Mouse (Mus musculus): ENCODE measurements at regions not wholly inside any gene's neighbourhood (a gene's known extent, or its start where the extent isn't known, plus 50 kb on each side); places are given as distances from the start of the nearest gene placed in this dataset.

DNA sequence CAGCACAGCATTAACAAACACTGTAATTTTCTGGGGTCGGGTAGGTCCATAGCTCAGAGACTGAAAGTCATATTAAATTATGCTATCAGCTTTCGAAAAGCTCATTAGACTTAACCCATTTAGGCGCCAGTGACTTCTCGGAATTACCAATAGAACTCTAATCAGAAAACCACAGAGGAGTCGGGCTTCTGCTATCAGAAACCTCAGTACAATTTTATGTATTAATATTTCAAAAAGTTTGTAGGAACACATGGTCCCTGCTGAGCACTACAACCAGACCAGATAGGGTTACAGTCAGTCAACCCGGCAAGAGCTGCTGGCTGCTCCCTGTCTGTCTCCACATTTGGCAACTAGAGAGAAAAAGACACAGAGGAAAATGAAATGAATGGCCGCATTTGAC lies 647.3 kb upstream of the Pabpc4l start:
- no peak for DNase-seq (ENCODE audit: low spot score in 2 of 2)

DNA sequence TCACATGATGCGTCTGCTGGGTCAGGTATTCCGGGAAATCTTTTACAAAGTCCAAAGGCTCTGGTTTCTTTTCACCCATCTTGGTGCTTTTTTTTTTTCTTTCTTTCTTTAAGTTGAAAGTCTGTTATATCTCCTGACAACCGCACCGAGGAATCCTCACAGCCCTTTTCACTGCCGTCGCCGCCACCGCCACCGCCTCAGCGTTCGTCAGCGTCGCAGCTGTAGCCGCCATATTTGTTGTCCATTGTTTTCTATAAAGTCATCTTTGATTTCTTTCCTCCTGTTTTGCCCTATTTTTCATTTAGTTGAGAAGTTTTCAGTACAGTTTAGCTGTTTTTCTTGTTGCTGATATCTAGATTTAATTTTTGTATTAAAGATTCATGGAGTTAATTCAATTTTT lies 603.5 kb upstream of the Pabpc4l start:
- DNase-seq (ENCODE audit: low spot score in 2 of 2) = no peak

DNA sequence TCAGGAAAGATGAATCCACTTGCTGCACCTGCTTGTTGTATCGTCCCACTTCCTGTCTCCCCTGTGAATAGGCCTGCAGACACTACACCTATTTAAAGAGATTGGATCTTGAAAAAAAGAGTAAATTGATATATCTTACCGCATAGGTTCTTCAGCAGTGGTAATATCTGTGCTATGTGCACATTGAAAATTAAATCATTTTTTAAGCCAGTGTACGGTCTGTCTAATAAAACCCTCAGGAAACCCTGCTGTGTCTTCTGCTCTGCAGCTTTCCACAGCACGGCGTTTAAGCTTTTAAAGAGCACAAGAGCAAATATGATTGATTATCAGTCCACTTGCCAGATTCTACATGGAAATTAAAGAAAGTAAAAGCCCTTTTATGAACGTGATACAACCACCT lies 577.7 kb upstream of the Pabpc4l start:
- DNase-seq (ENCODE audit: low spot score in 2 of 2) = no peak

DNA sequence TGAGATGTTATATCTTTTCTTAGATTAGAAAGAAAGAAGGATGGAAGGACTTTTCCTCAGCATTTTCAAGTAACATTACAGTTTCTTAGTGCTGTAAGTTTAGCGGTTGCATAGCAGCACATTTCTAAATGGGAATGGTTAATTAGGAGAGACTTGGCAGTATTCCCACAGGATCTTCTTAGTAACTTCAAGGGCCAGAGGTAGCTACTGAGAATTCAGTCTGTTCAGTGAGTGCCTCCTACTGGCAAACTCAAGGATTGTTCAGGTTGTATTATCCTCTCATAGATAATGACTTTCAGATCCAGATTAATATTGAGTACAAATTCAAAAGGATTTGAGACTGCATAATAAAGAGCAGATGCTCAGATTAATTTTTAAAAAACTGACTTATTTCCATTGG lies 571.3 kb upstream of the Pabpc4l start:
- peak in 1 of 2 experiments; percentile 28 for DNase-seq (ENCODE audit: low spot score in 2 of 2)

DNA sequence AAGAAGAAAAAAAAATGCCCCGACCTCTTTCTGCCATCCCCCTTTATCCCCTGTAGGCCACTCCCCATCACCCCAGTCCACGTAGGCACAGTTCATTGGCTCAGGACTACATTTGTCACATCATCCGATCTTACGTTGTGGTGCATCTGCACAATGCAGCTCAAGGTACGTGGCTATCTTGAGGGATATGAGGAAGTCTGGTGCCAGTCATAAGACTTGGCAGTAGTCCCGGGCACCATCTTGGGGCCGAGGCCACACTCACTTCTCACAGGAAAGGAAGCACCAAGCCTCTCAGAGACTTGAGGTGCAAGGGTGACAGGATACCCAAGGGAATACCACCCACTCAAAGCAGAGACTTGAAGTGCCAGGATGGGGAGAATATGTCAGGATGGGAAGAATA lies 570.5 kb upstream of the Pabpc4l start:
- no peak for DNase-seq (ENCODE audit: low spot score in 2 of 2)

DNA sequence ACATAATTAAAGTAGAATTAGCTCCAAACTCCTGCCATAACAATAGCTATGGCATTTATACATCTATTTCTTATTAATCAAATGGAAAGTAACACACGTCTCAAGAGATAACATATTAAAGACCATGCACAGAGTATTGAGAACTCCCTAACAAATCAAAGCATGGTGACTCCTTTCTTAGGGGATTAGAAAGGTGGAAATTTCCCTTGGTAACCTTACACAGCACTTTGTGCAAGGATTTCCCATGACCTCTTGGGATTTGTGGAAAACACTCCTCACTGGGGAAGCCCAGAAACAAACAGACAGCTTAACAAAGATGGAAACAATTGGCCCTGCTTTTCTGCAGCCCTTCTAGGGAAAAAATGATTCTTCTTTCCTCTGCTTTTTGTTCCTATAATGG lies 562.4 kb upstream of the Pabpc4l start:
- no peak for DNase-seq (ENCODE audit: low spot score in 2 of 2)

DNA sequence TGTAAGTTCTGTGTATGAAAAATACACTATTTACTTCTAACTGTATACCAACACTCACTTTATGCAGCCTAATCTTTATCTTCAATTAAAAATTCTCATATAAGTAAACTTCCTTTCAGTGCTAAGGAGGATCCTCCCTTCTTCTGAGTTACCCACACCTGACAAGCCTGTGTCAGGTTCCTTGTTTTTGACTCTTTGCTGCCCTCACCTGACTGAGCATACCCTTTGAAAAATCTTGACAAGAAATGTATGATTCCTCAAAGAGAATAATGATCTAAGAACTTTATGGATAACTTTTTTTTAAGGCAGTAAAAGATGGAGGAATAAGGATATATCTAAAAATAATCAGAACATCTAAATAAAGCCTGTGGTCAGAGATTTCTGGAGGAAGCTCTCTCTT lies 550.9 kb upstream of the Pabpc4l start:
- DNase-seq (ENCODE audit: low spot score in 2 of 2) = peak in 1 of 2 experiments; percentile 21

DNA sequence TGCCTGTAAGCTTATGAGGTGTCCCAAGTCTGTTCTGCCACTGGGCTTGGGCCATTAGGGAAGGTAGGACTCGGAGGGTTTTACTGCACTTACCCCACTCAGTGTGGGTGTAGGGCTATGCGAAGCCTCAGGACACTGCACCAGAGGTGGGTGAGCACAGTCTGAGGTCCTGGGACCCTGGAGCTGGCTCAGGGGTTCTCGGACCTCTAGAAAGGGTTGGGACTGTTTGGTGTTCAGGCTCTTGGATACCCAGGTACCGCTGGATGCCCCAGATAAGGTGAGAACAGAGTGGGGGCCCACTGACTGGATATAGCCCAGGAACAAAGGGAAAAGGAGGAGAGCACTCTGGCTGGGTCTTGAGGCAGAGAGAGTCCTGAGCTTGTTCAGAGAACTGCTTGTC lies 522.7 kb upstream of the Pabpc4l start:
- no peak for DNase-seq (ENCODE audit: low spot score in 2 of 2)

DNA sequence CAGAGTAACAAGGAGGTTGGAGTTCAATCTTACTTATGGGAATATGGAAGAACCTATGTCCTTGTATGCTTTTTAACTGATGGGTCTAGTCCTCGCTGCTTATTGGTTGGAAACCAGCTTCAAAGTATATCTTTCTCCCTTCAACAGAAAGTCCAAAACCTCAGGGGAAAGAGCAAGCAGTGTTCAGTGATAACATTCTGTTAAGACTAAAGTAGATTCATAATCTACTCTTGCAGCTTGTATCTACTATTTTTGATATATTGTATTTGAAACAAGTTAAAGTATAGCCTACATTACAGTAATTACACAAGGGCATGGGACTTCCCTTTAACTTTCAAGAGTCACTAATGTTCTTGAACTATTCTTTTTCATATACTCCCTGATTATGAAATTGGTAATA lies 522.0 kb upstream of the Pabpc4l start:
- DNase-seq (ENCODE audit: low spot score in 2 of 2) = no peak

DNA sequence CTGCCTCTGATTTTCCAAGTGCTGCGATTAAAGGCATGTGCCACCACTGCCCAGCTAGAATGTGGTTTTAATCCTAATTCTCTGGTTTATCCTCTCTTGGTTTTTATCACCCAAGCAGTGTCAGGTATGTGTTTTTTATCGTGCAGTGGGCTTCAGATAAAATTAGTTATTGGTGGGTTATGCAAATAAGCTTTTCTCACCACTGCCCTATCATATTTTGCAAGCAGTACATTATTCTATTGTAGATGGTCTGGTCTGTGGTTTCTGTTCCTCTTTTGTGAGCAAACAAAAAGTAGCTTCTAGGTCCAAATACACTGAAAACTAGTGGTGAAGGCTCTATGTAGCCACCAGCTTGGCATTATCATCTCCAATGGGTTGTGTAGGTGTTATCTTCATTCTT lies 503.4 kb upstream of the Pabpc4l start:
- DNase-seq (ENCODE audit: low spot score in 2 of 2) = no peak

DNA sequence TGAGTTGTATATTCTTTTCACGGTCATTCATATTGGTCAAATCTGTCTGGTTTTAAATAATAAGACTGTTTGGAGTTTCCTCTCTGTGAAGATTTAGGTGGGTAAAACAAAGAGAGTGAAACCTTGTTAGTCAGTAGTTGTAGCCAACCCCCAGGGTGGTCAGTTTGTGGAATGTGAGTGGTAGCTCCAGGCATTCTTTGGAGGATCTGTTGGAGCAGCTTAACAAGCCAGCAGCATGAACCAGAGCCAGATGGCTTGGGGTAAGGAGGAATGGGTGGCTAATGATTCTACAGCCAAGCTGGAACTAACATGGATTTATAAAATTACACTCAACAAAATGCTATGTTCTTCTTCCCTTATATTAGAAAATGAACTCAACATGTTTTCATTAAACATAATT lies 489.7 kb upstream of the Pabpc4l start:
- no peak for DNase-seq (ENCODE audit: low spot score in 2 of 2)

DNA sequence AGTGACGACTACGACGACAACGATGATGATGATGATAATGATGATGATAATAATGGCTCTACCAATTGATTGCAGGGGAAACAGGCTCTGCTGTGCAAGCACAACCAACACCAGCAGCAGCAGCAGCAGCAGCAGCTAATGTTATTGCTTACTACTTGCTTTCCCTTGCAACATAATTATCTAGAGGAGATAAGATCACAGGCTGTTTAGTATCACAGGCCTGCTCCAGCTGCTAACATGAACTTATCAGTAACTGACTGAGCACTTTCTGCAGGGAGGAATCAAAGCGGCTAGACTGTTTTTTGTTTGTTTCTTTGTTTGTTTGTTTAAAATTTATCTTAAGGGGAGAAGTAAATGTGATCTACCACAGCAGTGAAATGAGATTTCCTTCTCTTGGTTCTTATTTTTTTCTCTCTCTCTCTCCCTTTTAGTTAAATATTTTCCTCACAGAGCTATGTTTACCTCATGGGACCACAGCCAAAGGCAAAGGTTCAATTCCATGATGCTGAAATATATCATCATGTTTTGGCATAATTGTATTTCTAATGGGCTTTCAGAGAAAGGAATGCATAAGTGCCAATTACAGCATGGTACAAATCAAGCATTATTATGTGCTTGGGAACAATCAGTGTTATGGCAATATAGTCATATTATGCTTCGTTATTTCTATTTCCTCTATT lies 443.2 kb upstream of the Pabpc4l start:
- DNase-seq (ENCODE audit: low spot score in 2 of 2) = no peak

DNA sequence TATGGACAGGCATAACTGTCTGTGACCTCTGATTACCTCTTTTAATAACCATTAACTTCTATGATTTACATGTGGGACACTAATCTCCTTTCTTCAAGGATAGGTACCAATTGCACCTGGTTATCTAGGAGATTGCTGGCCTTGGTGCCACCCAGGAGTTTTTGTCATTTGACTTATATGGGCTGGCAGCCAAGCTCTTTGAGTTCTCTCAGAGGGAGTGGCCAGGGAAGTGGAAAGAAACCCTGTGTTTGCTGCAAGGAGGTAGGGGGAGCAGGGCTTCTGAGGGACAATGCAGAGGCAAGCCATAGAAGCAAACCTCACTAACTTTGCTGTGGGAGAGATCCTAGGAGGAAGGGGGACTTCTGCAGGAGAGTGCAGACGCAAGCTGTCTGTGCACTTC lies 427.8 kb upstream of the Pabpc4l start:
- no peak for DNase-seq (ENCODE audit: low spot score in 2 of 2)

DNA sequence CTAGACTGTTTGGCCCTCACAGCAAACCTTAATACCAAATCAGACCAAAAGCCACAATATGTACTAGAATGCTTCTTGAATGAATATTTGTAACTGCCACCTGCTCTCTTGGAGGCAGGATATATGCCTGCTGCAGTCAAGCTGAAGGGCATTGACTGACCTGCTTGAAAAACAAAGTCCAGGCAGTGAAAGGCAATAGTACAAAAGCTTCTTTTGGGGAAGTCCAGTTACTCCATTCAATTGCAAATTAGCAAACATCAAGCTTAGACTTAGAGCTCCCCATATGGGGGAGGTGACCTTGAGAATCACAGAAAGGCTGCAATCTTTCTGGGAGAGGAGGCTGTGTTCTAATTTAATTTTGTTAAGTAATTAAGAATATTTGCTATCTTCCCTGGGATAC lies 422.9 kb upstream of the Pabpc4l start:
- DNase-seq (ENCODE audit: low spot score in 2 of 2) = no peak

DNA sequence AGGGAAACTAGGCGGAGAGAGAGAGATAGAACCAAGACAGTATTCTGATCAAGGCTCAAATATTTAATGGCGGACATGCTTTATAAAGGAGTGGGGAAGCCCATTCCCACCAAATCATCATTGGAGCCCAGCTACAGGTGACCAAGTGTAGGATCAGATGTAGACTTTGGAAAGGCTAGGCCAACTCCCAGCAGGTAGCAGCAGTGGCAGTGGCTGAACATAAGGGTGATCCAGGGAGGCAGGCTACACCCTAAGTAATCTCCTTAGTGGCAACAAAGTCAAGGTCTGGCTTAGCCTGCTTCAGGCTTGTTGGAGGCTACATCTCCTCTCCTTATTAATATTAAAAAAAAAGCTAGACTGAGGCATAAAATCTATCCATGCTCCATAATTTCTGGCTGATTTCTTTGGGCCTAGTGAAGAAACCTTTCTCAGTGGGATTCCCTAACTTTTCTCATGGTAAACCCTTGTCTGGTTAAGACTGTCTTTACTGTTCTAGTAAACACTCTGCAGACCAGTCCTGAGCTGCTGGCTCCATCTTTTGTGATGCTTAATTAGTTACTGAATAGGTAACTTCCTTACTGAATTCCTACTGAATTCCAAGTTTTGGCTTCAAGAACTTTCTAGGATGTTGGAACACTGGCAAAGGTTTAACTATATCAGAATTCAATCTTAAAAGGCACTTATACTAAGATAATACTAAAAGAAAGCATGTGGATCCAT lies 421.7 kb upstream of the Pabpc4l start:
- no peak for DNase-seq (ENCODE audit: low spot score in 2 of 2)

DNA sequence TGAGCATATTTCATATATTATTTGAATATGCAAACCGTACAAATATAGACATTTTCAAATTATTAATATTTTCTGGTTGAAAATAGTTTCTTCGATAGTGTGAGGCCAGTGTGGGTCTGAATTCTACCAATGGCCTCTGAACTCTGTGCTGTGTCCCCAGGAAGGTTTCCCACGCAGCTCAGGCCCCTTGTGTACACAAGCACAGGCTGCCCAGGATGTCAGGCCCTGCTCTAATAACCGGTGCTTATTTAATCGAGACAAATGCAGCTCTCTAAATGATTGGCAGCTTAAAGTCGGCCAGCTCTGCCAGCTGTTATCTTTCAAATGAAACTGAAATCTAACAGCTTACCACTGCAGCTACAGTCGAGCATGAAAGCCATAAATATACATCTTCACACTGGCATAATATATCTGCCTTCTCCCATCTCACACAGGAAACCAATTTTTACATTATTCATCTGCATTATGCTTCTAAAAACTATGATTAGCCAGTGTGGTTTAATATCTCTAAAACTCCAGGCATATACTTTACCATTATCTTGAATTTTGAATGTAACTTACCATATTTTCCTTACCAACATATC lies 400.5 kb upstream of the Pabpc4l start:
- DNase-seq (ENCODE audit: low spot score in 2 of 2) = peak in 1 of 2 experiments; percentile 17

DNA sequence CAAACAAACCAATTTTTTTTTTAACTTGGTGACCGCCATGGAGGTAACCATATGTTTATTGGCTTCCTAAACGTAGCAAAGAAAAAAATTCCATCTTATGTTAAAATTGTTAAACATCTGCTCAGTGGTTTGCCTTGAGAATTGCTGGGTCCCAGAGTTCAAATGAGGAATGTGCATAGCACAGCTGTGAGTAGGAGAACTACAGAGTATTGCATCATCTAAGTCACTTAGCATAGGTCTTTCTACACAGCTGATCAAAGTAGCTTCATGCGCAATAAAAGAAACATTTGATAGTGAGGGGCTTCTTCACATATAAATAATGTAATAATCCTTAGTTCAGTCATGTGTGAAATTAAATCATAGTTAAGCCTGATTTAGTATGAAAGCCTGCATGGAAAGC lies 380.7 kb upstream of the Pabpc4l start:
- DNase-seq (ENCODE audit: low spot score in 2 of 2) = no peak

Measured in right cerebral cortex, postnatal 10 days (tissue).